Mouse (Mus musculus) testis, adult 2 months (tissue): Measurements from ENCODE around the gene Iqch.

Experiments
- CTCF ChIP-seq: fragments of 200-500 bp; IDR thresholded peaks from 2 replicates; pipeline ENCODE4 v1.5.1; 2012; ENCODE audit warnings: low read depth, mild to moderate bottlenecking, inconsistent platforms, low read length, moderate library complexity; ENCODE audit not compliant: control insufficient read depth, insufficient read depth, insufficient replicate concordance
- POLR2A ChIP-seq: fragments of 200-500 bp; IDR thresholded peaks from 2 replicates; pipeline ENCODE4 v1.6.1; 2012; ENCODE audit warnings: low read depth, mild to moderate bottlenecking, inconsistent platforms, low read length, moderate library complexity; ENCODE audit not compliant: control insufficient read depth

DNA sequence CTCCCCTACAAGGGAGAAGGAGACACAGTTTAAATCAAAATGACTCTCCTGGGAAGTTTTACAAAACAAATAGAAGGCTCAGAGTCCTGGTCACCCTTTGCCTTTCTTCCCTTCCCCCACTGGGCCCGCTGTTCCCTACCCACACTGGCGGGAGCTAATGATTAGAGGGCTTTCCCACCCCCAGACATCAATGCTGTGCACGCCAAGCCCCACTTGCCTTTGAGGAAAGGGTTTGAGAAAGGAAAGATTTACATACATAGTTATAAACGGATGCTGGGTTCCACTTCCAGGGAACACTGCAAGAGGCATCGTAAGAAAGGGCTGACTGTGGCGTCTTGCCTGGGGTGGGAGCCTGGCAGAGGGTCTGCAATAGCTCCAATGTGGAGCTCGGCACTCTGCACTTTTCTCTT is 67.9 kb downstream of the Iqch start:
- TF ChIP-seq CTCF (no peak), POLR2A (no peak)
